Mouse (Mus musculus): ENCODE results near the gene Cplx2.

The Cplx2 gene

GRCm38 (mm10) chr13:54404205-54404604 lies 33.1 kb downstream of the Cplx2 start:
- no peak for DNase-seq

DNA sequence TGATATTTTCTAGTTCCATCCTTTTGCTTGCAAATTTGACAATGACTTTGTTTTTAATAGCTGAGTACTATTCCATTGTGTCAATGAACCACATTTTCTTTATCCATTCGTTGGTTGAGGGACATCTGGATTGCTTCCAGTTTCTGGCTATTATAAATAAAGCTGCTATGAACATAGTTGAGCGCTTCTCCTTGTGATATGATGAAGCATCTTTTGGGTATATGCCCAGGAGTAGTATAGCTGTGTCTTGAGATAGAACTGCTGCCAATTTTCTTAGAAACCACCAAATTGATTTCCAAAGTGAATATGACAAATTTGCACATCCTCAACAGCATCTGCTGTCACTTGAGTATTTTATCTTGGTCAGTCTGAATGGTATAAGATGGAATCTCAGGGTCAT lies 34.7 kb downstream of the Cplx2 start:
- no peak for DNase-seq

- no peak for DNase-seq
These were observed 40.5 kb downstream of the Cplx2 start for GRCm38 (mm10) chr13:54411656-54412055.

GRCm38 (mm10) chr13:54412236-54412635 lies 41.1 kb downstream of the Cplx2 start:
- no peak for DNase-seq

GRCm38 (mm10) chr13:54412721-54413120 lies 41.6 kb downstream of the Cplx2 start:
- DNase-seq = no peak

DNA sequence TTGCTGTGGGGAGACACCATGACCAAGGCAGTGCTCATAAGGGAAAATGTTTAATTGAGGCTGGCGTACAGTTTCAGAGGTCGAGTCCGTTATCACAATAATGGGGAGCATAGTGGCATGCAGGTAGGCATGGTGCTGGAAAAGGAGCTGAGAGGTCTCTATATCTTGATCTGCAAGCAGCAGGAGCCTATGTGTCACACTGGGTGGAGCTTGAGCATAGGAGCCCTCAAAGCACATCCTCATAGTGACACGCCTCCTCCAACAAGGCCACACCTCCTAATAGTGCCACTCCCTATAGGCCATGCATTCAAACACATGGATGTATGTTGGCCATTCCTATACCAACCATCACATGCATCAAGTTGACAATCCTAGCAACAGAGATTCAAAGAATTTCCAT lies 43.9 kb downstream of the Cplx2 start:
- no peak for DNase-seq

DNA sequence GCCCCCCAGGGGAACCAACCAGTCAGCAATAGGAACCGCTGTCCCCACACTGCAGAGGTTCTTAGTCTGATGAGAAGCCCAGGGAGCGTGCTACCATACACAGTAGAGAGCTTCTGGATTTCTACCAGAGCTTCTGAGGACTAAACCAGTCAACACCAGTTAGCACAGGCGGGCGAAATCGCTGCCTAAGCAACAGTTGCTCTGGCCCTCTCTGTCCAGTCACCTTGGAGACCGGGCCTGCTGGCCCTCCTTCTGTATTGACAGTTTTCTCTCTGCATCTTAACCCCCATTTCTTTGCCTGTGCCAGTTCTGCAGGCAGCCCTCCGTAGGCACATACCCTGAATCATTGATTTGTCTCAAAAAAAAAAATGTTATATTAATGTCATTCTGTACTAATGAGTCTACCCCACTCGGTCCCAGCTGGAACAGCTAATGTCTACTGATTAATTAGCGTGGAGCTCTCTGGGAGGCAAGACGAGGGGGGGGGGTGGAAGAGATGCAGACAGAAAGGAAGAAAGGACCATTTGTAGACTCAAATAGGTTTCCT lies 47.7 kb downstream of the Cplx2 start:
- DNase-seq = peak; percentile 30

DNA sequence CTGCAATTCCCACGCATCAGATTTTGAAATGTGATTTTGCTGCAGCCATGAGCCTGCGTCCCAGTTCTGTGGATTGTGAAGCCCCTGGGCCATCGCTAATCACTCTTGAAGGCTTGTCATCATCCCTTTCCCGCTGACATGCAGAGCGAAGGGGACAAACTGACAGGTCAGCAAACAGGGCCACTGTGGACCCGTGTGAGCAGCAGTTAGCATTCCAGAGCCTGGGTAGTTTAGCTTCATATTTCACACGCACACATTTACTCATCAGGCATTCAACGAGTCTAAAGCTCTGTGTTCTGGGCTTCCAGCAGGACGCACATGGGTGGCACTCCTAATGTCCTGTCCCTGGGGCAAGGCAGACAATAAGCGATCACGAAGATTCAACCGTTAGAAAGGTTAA lies 49.1 kb downstream of the Cplx2 start:
- DNase-seq = no peak

- DNase-seq = no peak
These were observed 54.1 kb downstream of the Cplx2 start for GRCm38 (mm10) chr13:54425269-54425668.

DNA sequence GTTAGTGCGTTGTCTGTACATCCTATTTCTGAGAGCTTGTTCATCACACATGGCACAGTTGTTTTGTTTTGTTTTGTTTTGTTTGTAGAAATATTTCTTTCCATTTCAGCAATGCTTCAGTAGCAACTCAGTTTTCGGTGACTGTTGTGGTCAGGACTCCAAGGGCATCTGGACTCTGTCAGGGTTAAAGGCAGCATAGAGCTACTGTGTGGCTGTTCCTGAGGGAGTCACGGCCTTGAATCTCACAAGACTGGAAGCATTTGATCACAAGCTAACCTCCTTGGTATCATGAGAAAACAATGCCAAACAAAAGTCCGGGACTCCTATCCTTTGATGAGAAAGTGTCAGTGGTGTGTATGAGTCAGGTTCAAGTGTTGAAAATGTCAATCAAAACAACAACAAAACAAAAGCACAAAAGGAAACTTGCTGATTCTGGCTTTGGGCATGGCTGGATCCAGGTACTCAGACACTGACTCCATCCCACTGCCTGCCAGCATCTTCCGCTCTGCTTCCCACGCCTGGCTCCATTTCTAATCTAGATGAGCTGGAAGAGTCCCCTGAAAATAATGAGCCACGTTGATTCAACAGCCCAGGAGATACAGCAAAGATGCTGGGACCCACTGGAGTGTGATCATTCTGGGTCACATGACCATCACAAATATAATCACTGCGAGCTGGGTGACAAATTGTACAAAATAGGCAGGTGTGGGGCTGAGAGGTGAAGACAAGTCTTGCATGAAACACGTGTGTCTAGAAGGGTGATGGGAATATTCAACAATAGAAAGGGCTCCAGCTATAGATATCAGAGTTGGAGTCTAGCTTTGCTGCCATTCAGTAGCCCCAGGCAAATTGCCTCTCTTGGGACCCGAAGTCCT lies 55.9 kb downstream of the Cplx2 start:
- DNase-seq = no peak

DNA sequence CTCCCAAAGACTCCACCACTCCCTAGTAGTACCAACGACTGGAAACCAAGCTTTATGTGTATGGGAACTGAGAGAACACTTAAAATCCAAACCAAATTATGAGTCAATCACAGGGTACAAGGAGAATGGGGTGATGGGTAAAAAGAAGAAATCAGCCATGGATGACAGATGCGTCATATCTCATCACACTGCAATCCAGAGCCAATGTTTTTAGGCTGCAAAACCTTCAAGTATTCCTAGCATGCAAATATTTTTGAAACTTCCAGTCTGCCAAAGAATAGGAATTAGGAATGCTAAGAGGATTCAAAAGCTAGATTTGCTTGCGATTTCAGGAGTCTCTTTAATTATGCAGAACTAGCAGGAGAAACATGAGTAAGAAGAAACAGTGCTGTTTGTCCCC lies 57.6 kb downstream of the Cplx2 start:
- DNase-seq = no peak

GRCm38 (mm10) chr13:54430051-54430450 lies 58.9 kb downstream of the Cplx2 start:
- DNase-seq = no peak

GRCm38 (mm10) chr13:54431161-54431560 lies 60.0 kb downstream of the Cplx2 start:
- no peak for DNase-seq

All from right cerebral cortex, postnatal 14 days (tissue).